Mouse (Mus musculus) induced T-regulatory cell, adult 2 months (primary cell): ENCODE results near the gene Gpnmb.

Source experiments
- DNase-seq: peaks from one replicate; pipeline ENCODE4 v3.0.0-alpha.2; 2012; ENCODE audit warnings: low read depth

The Gpnmb gene

GRCm38 (mm10) chr6:49036275-49037267 lies at the start of gene Gpnmb:
Gene Gpnmb (plus strand): TSS chr6:49036546.
- DNase-seq: peak; percentile 77

DNA sequence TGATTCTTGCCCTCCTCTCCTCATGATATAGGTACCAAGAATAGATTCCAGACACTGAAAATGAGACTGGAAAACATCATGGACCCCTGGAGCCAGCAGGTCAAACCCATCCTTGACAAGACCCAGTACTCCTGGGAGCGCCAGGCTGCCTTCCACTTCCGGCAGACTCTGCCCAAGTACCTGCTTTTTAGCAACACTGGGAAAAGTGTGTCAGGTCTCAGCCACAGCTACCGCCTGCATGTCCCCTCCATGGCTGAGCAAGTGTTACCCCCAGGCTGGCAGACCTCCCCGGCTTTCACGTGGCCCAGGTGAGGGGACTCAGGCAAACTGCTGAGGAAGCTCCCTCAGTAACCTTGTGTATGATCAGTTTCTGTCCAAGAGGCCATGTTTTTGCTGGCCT lies 46.4 kb upstream of the Gpnmb start:
- no peak for DNase-seq

DNA sequence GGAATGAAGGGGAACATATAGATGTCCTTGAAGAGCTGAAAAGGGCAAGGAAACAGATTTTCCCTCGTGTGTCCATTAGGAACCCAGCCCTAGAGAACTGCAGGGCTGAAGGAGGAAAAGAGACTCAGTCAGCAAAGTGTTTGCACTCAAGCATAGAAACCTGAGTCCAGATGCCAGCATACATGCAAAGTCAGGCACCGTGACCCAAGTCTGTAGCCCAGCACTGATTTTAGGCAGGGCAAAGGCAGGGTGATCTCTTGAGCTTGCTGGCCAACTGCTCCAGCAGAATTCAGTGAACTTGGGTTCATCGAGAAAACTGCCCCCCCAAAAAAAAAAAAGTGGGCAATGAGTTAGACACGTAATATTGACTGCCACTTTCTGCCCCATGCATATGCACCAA lies 44.4 kb upstream of the Gpnmb start:
- DNase-seq: no peak

GRCm38 (mm10) chr6:48998186-48998585 lies 38.2 kb upstream of the Gpnmb start:
- DNase-seq: no peak

DNA sequence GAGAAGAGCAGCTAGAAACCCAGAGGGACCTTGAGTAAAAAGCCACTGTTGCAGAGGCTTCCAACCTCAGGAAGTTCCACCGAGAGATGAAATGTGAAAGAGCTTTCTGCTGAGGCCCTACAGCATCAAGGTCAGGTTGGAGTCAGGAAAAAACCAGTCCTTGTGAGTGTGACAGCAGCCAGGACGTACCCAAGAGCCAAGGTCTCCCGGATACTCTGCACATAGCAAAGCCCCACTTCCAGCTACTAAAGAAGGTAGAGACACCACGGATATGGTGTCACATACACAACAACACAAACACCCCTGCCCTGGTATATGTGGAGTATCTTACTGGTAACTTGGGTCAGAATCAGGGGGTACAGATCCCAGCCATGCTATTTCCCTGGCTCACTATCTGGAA lies 37.5 kb upstream of the Gpnmb start:
- no peak for DNase-seq

- DNase-seq: no peak
These were observed 33.0 kb upstream of the Gpnmb start for GRCm38 (mm10) chr6:49003381-49003780.

GRCm38 (mm10) chr6:49007981-49008380 lies 28.4 kb upstream of the Gpnmb start:
- DNase-seq: peak; percentile 89

DNA sequence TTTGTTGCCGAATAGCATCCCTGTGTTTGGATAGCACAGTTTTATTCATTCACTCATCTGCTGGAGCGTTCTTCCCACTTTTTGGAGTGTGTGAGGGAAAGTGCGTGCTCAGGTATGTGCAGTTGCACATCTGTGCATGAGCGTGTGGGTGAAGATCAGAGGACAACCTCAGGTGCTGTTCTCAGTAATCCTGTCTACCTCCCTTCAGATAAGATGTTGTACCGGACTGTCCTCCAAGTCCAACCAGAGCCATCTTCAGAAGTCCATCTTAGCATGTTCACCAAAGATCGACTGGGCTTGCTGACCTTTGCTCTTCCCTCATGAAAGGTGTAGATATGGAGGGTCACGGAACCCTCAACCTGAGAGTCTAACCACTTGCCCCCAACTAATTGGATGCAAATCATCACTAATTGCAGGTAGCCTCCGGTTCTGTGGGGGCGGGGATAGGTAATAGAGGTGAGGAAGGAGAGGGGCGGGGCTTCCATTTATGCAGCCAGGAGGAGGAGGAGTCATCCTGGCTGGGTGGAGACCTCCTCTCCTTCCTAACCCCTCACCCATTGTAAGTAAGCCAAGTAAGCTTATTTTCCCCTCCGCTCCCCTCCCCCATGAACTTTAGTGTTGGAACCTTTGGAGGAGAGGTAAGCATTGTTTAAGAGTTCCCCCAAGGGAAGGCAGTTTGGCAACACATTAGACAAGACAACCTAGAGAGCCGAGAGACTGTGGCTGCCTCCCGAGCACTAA lies 27.8 kb upstream of the Gpnmb start:
- DNase-seq: no peak

DNA sequence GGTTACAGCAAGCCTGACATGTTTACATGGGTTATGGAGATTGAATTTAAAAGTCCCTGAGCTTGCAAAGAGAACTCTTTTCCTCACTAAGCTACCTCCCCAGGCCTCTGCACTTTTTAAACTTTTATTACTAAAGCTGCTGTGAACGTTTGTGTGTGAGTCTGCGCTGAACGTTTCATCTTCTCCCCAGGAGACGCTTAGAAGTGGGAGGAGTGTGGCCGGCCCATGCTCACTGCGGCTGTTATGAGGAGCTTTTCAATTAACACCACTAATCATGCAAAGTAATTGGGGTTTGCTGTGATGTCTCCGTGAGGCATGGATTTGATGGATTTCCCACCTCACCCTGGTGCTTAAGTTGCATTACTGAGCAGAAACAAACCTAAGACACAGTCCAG lies 27.2 kb upstream of the Gpnmb start:
- no peak for DNase-seq

DNA sequence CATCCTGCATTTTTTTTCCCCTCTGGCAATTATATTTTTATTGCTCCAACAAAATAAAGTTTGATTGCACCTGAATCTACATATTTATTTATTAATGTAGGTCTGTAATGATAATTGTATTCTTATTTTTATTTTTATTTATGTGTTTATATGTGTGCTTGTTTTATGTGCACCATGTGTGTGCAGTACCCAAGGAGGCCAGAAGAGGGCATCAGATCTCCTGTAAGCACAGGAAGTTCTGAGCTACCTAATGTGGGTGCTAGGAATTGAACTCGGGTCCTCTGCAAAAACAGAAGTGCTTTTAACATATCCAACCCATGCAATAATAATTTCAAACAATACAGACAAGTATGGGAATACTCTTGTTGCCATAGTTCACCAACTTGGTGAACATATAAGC lies 26.7 kb upstream of the Gpnmb start:
- DNase-seq: peak; percentile 49

- no peak for DNase-seq
These were observed 25.2 kb upstream of the Gpnmb start for GRCm38 (mm10) chr6:49011191-49011590.

DNA sequence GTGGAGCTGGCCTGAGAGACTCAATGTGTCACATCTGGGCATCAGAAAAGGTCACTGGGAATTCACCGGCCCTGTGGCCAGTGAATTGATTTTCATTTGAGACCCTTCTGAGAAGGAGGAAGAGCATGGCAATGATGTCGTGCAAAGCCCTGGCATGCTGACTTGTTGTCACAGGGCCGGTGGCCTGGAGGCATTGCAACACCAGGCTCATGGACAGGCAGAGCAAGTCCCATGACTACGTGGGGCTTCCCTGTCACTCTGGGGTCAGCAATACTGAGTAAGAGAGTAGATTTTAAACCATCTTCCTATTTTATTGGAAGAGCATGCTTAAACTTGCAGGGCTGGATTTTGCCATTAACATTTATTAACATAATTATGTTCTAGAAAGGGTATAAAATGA lies 23.3 kb upstream of the Gpnmb start:
- DNase-seq: no peak

- peak; percentile 78 for DNase-seq
These were observed 22.9 kb upstream of the Gpnmb start for GRCm38 (mm10) chr6:49013458-49013857.

GRCm38 (mm10) chr6:49017150-49017549 lies 19.2 kb upstream of the Gpnmb start:
- DNase-seq: peak; percentile 64

- DNase-seq: no peak
These were observed 17.0 kb upstream of the Gpnmb start for GRCm38 (mm10) chr6:49019341-49019740.

GRCm38 (mm10) chr6:49021141-49022012 lies 15.0 kb upstream of the Gpnmb start:
- peak; percentile 45 for DNase-seq

GRCm38 (mm10) chr6:49022384-49022783 lies 14.0 kb upstream of the Gpnmb start:
- DNase-seq: no peak

DNA sequence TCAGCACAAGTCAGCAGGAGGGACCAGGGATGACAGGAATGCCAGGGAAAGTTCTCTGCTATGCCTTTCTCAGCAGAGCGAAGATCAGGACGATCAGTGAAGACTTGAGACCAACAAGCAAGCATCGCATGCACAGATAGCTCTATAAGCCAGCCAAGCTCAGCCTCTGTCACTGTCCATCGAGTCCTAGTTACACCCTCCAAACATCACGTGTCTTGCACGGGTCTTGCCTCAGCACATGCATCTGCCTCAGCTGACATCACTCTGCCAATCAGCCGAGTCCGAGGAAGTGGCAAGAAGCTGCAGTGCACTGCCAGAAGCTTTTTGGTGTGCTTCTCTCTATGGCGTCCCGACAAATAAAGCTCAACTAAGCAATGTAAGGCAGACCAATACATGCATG lies 13.0 kb upstream of the Gpnmb start:
- no peak for DNase-seq

DNA sequence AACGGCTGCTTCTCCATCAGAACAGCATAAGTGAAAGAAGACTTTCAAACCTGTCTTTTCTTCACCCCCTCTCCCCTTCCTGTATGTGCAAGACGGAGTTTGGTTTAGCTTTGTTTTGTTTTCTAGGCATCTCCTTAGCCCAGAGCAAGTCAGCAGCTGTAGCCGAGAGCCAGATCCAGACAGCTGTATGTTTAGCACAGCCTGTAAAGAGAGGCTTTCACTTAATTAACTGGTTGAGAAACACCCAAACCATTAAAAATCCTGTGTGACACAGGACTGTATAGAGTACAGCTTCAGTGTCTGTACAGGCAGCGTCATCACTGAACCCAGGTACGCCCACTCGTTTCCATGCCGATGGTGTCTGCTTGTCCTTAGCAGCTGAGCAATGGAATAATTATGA lies 11.1 kb upstream of the Gpnmb start:
- DNase-seq: no peak

DNA sequence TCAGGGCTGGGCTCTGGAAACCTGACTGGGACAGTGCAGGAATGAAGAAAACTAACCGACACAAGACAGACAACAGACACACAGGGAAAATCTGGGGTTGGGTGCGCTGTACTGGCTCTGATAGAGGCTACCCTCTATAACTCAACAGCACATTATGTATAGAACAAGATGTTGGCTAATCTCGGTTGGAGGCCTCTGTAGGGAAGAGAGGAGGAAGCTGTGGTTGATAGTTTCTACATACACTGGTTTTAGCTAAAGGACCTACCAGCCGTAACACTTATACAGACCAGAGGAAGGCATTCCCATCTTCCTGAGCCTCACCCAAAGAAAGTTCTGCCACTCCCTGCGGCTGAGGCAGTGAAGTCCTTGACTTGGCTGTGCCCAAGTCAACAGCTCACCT lies 9.8 kb upstream of the Gpnmb start:
- DNase-seq: no peak

GRCm38 (mm10) chr6:49028019-49028418 lies 8.3 kb upstream of the Gpnmb start:
- no peak for DNase-seq

DNA sequence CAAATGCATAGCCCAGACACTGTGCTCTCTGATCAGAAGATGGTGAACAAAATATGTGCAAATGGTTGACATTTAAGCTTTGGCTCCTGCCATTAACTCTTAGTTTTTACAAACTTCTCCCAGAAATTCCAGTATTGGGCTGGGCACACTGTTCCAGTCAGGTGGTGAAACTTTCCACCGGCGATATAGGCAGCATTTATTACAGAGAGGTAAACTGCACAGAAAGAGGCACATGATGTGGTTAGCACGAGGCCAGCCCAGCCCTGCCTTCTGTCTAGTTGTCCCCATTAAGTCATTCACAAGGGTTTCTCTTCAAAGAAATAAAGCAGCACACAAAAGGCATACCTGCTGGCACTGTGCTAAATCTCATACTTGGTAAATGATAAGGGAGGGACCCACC lies 7.6 kb upstream of the Gpnmb start:
- no peak for DNase-seq
